Mouse (Mus musculus) megakaryocyte, adult 5-6 weeks (primary cell): Measurements from ENCODE around the gene Scfd2. TPM values are rescaled to one million over a fixed set of nuclear protein-coding genes. Genes with fewer than 3 reads are reported as not detected.

Experiments
- ATAC-seq: 2 replicates; pipeline ENCODE4 v1.8.0; 2016; ENCODE audit warnings: mild to moderate bottlenecking, inconsistent platforms; ENCODE audit not compliant: poor library complexity, severe bottlenecking
- total RNA-seq, 2 experiments: library from RNA; stranded (forward) in 1 of 2; stranded (reverse) in 1 of 2; fragments of 153-499, 151-499 nt in 1 of 2; fragments of 221-1000, 200-1000 nt in 1 of 2; gene quantifications; 2 replicates each; pipeline versions ENCODE4 v1.2.3 to v1.2.4; 2015 to 2017

The Scfd2 gene
- total RNA-seq, 2 experiments from 2014 or later, result 7.5 to 10.2 TPM

DNA sequence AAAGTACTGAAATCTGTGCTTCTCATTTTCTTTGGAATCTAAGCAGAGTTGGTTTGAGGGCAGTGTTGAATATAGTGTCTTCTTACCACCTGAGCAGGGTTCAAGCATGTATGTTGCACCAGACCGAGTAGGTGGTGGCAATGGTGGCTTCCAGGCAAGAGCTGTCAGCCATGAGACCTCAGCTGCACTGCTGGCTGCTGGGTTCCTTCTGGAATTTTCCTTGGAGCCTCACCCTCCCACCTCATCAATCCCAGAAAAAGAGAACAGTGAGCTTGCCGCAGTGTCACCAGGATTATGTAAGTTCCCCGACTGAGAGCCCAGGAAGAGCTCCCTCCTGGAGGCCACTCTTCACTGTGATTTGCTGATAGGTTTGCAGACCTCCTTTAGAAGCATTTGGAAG lies 324.4 kb downstream of the Scfd2 start:
- no peak for ATAC-seq

GRCm38 (mm10) chr5:74206649-74207048 lies 324.9 kb downstream of the Scfd2 start:
- no peak for ATAC-seq

DNA sequence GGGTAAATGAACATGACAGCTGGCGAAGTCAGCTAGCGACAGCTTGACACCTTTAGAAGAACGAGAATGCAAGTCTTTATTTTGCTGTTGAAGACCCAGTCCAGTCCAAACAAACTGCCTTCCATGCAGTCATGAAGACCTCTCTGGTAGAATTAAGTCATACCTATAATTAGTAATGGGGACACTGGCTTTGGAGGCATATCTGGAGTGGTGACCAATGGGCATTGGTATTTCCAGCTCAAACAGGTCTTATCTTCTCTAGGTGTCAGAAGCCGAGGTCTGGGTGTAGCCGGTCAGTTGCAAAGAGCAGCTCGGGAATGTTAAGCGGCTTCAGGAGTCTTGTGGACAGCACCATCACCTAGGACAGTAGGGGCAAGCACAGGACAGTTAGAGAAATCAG lies 325.5 kb downstream of the Scfd2 start:
- ATAC-seq, result no peak

DNA sequence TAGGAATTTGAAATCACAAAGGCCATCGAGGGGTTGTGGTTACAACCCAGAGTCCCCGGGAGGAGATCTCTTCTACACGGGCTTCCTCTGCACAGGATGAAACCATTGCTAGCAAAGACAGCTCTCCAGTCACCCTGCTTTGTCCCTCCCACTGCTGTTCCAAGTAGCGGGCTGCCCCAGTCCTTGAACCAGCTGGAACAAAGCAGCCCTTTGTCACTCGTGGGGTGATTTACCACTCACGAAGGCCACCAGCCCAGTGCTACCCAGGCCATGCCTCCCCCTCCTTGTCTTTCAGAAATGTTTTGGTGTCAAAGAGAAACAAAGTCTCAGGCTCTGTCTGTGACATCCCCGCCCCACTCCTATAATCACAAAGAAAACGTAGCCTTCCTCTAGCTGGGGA lies 326.1 kb downstream of the Scfd2 start:
- ATAC-seq, result no peak

GRCm38 (mm10) chr5:74204465-74204864 lies 327.1 kb downstream of the Scfd2 start:
- ATAC-seq, result no peak

- no peak for ATAC-seq
These were observed 329.0 kb downstream of the Scfd2 start for GRCm38 (mm10) chr5:74202515-74202914.

DNA sequence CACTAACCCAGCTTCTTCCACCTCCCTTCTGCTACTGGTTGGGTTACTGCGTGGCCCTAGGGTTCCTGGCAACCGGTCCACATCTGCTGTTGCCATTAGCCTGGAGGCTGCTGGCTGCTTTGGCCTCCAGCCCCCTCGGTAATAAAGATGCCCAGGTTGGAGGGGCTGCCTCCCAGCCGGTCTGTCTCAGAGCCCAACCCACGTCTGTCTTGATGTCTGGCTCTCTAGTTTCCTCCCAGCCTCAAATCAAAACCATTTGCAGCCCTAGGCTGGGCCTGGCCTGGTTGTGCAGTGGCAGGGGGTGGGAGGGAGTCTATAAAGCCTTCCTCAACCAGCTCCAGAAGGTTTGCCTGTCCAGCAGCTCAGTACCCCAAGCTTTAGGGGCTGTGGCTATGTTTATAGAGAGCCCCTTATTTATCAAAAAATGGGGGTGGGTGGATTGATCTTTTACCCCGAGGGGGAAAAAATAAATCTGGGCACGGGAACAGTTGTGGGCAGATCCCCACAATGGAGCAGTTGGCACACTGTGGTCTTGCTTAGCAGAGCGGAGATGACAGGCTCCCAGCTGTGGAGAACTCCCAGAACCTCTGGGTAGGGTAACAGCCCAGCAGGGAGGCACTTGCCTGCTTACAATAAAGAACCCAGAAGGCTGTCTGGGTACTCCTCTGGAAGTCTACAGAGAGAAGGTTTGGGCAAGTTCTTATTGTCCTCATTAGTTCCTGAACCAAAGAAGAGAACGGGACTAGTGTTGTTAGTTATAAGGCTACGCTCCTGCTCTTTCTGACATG lies 329.8 kb downstream of the Scfd2 start:
- no peak for ATAC-seq

- peak; percentile 56; the same call in 1 of the 2 replicates for ATAC-seq
These were observed 331.1 kb downstream of the Scfd2 start for GRCm38 (mm10) chr5:74200481-74200880.

DNA sequence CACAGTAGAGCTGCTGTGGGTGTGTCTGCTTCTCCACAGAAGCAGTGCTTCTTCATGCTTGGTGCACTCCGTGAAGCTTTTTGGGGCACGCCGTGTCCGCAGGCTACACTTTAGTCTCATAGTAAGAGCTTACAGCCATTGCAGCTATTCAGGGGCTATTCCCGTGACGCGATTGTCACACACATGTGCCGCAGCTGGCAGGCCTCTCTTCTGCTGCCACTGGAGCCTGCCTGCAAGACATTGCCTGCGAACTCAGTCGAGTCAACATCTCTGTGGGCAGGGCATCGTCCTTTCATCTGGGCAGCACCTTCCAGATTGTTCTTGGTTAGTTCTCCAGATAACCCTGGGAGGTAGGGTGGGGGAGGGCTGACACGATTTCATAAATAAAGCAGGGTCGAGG lies 331.8 kb downstream of the Scfd2 start:
- no peak for ATAC-seq

- ATAC-seq, result no peak
These were observed 333.1 kb downstream of the Scfd2 start for GRCm38 (mm10) chr5:74198446-74198845.

DNA sequence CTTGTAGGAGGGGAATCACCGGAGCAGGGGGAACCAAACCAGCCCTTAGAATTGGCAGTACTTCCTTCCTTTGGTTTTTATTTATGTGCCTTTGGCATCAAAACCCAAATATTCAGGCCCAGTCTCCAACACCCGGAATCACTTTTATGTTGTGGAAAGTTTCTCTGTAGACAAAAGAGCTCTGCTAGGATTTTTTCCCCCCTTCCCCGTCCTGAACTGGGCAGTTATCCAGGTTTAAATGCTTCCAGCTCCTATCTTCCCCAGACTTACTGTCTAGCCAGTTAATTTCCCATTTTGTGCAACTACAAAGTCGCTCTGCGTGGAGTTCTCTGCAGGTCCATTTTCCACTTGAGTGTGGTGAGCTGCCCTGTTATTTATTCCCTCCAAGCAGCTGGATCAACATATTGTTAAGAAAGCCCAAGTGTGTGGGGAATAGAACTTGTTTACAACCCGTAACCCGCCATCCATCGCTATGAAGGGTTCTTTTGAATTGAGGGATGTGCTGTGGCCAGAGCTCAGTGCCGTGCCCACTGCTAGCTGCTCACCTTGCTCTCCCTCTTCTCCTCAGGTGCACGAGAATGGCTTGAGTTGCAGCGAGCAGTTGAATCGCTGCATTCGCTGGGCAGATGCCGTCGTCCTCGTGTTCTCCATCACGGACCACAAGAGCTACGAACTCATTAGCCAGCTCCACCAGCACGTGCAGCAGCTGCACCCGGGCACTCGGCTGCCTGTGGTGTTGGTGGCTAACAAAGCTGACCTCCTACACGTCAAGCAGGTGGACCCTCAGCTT lies 333.8 kb downstream of the Scfd2 start:
- ATAC-seq, result no peak

GRCm38 (mm10) chr5:74196307-74196618 lies 335.3 kb downstream of the Scfd2 start:
- no peak for ATAC-seq

GRCm38 (mm10) chr5:74195614-74196306 lies 335.8 kb downstream of the Scfd2 start:
- no peak for ATAC-seq

GRCm38 (mm10) chr5:74194841-74195613 lies 336.5 kb downstream of the Scfd2 start, which contains the start of gene Rasl11b:
TSS of gene Rasl11b (plus strand) at chr5:74195286.
- peak; percentile 96 for ATAC-seq

DNA sequence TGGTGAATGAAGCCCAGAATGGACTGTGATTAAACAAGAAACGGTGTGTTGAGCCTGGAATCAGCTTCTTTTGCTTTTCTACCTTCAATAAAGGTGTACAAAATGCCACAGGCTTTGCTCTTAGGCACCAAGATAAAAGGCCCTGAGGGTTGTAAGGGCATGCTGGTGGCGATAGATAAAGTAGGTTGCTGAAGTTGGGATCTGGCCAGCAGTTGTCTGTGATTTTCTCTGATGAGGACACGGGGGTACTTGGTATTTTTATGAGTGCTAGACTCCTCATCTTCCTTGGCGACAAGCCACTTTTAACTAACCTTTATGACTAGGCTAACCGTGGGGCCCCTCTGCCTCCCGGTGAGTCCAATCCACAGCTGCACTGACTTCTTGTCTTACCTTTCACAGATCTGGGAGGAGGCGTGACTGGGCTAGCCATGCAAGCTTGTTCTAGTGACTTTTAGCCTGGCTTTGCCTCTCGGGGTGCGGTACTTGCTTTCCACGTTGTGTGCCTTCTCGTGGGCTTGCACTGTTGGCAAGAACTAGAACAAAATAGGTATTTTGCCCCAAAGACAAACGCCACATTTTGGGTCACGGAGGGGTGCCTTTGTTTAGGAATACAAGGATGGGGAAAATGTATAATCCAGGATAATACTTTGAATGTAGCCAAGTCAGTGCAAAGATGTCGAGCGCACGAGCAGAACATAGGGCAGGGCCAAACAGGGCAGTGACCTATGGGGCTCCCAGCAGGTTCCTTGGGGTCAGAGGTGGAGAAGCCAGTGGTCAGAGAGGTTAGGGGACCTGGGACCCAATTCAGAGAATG lies 337.3 kb downstream of the Scfd2 start:
- no peak for ATAC-seq

GRCm38 (mm10) chr5:74193626-74194025 lies 337.9 kb downstream of the Scfd2 start:
- ATAC-seq, result no peak

- no peak for ATAC-seq
These were observed 338.6 kb downstream of the Scfd2 start for GRCm38 (mm10) chr5:74193008-74193407.

DNA sequence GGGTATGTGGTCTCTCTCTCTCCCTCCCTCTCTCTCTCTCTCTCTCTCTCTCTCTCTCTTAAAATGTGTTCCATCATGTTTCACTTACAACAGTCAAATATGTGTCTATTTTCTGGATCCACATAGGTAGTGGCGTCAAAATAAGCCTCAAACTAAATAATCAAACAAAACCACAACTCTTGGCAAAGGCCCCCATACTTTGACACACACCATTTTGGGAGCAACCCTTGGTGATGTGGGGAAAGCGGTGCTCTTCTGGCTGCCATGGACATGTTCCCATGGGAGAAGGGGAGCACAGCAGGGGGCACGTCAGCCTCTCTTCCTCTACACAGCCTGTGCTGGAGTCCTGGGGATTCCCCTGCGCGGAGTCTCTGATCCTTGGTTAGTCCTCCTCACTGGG lies 340.6 kb downstream of the Scfd2 start:
- ATAC-seq, result no peak

DNA sequence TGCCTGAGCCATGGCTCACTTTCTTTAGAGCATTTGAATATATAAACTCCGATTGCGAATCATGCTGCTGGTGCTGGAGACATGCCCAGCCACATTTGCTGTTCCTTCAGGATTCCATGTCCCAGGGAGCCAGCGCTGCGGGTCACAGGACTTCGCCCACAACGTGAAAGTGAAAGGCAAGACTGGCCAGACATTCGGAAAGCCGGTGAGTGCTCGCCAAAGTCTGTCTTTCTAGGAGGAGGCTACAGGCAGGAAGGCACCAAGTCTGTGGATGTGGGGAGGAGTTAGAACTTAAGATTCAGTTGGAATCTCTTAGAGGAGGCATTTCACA lies 341.4 kb downstream of the Scfd2 start:
- no peak for ATAC-seq

GRCm38 (mm10) chr5:74189484-74190160 lies 341.9 kb downstream of the Scfd2 start:
- ATAC-seq, result no peak
